Mouse (Mus musculus) limb, embryonic 13.5 days (tissue): ENCODE results near the gene Abi2. TPM values are rescaled to one million over a fixed set of nuclear protein-coding genes. Genes with fewer than 3 reads are reported as not detected.

Experiments
- ATAC-seq: fragments of 200-750 bp; cut with Nextera tagmentation; 2 replicates; pipeline ENCODE4 v1.8.0; 2017; ENCODE audit warnings: low read depth, moderate number of reproducible peaks, moderate TSS enrichment; ENCODE audit not compliant: low FRiP score
- H3K27ac ChIP-seq: fragments of 300-500 bp; sonication (generic); 2 replicates; pipeline ENCODE4 v1.5.1; 2015; ENCODE audit warnings: inconsistent platforms, mild to moderate bottlenecking, moderate library complexity
- H3K27me3 ChIP-seq: fragments of 300-500 bp; sonication (generic); 2 replicates; pipeline ENCODE4 v1.6.1; 2015; ENCODE audit warnings: mild to moderate bottlenecking, inconsistent platforms
- H3K36me3 ChIP-seq: fragments of 300-500 bp; sonication (generic); 2 replicates; pipeline ENCODE4 v1.6.1; 2015; ENCODE audit warnings: inconsistent platforms, mild to moderate bottlenecking, moderate library complexity
- H3K4me1 ChIP-seq: fragments of 300-500 bp; sonication (generic); 2 replicates; pipeline ENCODE4 v1.6.1; 2015; ENCODE audit warnings: inconsistent platforms
- H3K4me2 ChIP-seq: fragments of 300-500 bp; sonication (generic); replicated peaks from 2 replicates; pipeline ENCODE4 v1.6.1; 2015; ENCODE audit warnings: inconsistent platforms, mild to moderate bottlenecking, moderate library complexity
- H3K4me3 ChIP-seq: fragments of 300-500 bp; sonication (generic); 2 replicates; pipeline ENCODE4 v1.5.1; 2015; ENCODE audit warnings: moderate library complexity, mild to moderate bottlenecking, inconsistent platforms
- H3K9ac ChIP-seq: fragments of 300-500 bp; sonication (generic); 2 replicates; pipeline ENCODE4 v1.6.1; 2015; ENCODE audit warnings: mild to moderate bottlenecking, inconsistent platforms
- H3K9me3 ChIP-seq: fragments of 300-500 bp; sonication (generic); 2 replicates; pipeline ENCODE4 v1.6.1; 2016; ENCODE audit warnings: inconsistent platforms
- WGBS: fragments of 180-500 bp; shearing (Covaris S2); methylation state at CpG from one replicate; pipeline ENCODE4 v1.1.7; 2015; 5-methylcytosine and 5-hydroxymethylcytosine counted together
- polyA plus RNA-seq: library from polyadenylated mRNA; unstranded; fragments of >200 nt; fragmentation: Nextera tagmentation; extraction: Ambion mirVana; gene quantifications from 2 replicates; pipeline ENCODE4 v1.2.1, GENCODE M21; 2015

The Abi2 gene
- polyA plus RNA-seq, result 21.5 and 24.7 TPM in 2 replicates

- peak within 1 kb of the TSS; percentile 92 for H3K9ac ChIP-seq
- H3K9me3 ChIP-seq, result no peaks in the 10 kb centered on the region
- H3K27me3 ChIP-seq, result no peaks in the 10 kb centered on the region
- H3K4me2 ChIP-seq, result peak within 1 kb of the TSS; percentile 73
- peak; percentile 92 for ATAC-seq
- 0% methylated on average over 56 of the region's 69 CpGs for WGBS
- peak within 1 kb of the TSS; percentile 92 for H3K4me3 ChIP-seq
- peaks cover 9% of the 10 kb centered on the region for H3K4me1 ChIP-seq
- no peaks in the 10 kb centered on the region for H3K36me3 ChIP-seq
- H3K27ac ChIP-seq, result peak within 1 kb of the TSS; percentile 92
Observed at GRCm38 (mm10) chr1:60409168-60409828, at the start of gene Abi2. TSS of gene Abi2 (plus strand) at chr1:60409619.

DNA sequence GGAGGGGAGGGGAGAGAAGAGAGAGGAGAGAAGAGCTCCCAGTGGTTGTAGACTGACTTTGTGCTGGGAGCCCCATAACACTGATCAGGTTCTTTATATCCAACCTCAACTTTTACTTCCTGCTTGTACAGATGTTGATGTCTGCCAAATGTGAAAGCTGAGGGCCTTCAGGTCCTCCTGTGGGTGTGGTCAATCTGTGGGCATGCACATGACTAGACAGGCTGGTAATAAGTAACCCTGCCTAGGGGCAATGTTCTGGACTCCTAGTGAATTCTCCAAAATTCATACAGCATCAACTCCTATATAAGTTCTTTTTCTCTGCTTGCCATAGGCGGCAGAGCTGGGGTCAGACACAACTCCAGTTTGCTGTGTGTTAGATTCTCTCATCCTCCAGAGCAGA is 47.8 kb upstream of the Abi2 start:
- WGBS, result 97% methylated on average over 1 of the region's 1 CpGs
- H3K27ac ChIP-seq, result no peak overlapping the region

GRCm38 (mm10) chr1:60376556-60376955 is 32.9 kb upstream of the Abi2 start:
- WGBS, result 88% methylated on average over 1 of the region's 1 CpGs
- ATAC-seq, result no peak
- no peaks in the 10 kb centered on the region for H3K27me3 ChIP-seq
- H3K4me2 ChIP-seq, result no peak overlapping the region
- no peak overlapping the region for H3K27ac ChIP-seq
- no peaks in the 10 kb centered on the region for H3K9me3 ChIP-seq
- no peak overlapping the region for H3K4me3 ChIP-seq
- H3K4me1 ChIP-seq, result no peaks in the 10 kb centered on the region
- peaks cover 35% of the 10 kb centered on the region for H3K36me3 ChIP-seq
- no peak overlapping the region for H3K9ac ChIP-seq

More for the DNA sequence above, 47.8 kb upstream of the Abi2 start:
- H3K9me3 ChIP-seq, result no peaks in the 10 kb centered on the region
- H3K4me1 ChIP-seq, result no peaks in the 10 kb centered on the region
- peaks cover 23% of the 10 kb centered on the region for H3K36me3 ChIP-seq
- no peak overlapping the region for H3K4me2 ChIP-seq
- H3K9ac ChIP-seq, result no peak overlapping the region
- no peaks in the 10 kb centered on the region for H3K27me3 ChIP-seq
- no peak for ATAC-seq
- H3K4me3 ChIP-seq, result no peak overlapping the region

DNA sequence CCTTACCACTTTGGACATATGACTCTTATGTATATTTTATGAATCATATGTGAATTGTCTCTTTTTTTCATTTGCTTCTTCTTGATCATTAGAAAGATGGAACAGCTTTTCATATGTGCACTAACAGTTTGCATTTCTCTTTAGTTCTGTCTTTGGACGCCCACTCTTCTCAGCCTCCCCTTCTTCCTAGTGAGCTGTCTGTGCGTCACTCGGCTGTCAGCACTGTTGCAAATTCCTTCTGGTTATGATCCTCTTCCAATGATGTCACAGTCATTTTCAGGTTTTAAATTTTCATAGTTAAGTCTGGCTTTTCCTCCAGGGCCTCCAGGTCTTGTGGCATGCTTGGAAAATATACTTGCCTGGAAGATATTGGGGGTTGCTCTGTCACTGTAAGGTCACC is 27.5 kb upstream of the Abi2 start:
- ATAC-seq, result no peak

GRCm38 (mm10) chr1:60404848-60405247 is 4.6 kb upstream of the Abi2 start:
- 94% methylated on average over 1 of the region's 1 CpGs for WGBS
- Histone ChIP-seq H3K27ac (no peak overlapping the region), H3K27me3 (no peaks in the 10 kb centered on the region), H3K4me2 (no peak overlapping the region), H3K9ac (no peak overlapping the region), H3K36me3 (no peaks in the 10 kb centered on the region), H3K4me1 (no peaks in the 10 kb centered on the region; the same call in 1 of the 2 replicates), H3K9me3 (no peaks in the 10 kb centered on the region), H3K4me3 (no peak overlapping the region)
- no peak for ATAC-seq

More for the DNA sequence above, 27.5 kb upstream of the Abi2 start:
- Histone ChIP-seq H3K9me3 (no peaks in the 10 kb centered on the region), H3K27me3 (no peaks in the 10 kb centered on the region), H3K9ac (no peak overlapping the region), H3K4me3 (no peak overlapping the region), H3K4me1 (no peaks in the 10 kb centered on the region), H3K4me2 (no peak overlapping the region), H3K27ac (no peak overlapping the region), H3K36me3 (peaks cover 43% of the 10 kb centered on the region)
- WGBS, result 86% methylated on average over 3 of the region's 3 CpGs

- no peaks in the 10 kb centered on the region for H3K36me3 ChIP-seq
- H3K27ac ChIP-seq, result peak overlapping the region; percentile 92
- 13% methylated on average over 13 of the region's 13 CpGs for WGBS
- H3K9me3 ChIP-seq, result no peaks in the 10 kb centered on the region
- H3K27me3 ChIP-seq, result no peaks in the 10 kb centered on the region
- H3K9ac ChIP-seq, result peak overlapping the region; percentile 92
- peak; percentile 39; the same call in 1 of the 2 replicates for ATAC-seq
- H3K4me3 ChIP-seq, result peak overlapping the region; percentile 92
- H3K4me1 ChIP-seq, result peaks cover 9% of the 10 kb centered on the region
- H3K4me2 ChIP-seq, result peak overlapping the region; percentile 73
Observed at GRCm38 (mm10) chr1:60408501-60409167, 785 bp upstream of the Abi2 start.

DNA sequence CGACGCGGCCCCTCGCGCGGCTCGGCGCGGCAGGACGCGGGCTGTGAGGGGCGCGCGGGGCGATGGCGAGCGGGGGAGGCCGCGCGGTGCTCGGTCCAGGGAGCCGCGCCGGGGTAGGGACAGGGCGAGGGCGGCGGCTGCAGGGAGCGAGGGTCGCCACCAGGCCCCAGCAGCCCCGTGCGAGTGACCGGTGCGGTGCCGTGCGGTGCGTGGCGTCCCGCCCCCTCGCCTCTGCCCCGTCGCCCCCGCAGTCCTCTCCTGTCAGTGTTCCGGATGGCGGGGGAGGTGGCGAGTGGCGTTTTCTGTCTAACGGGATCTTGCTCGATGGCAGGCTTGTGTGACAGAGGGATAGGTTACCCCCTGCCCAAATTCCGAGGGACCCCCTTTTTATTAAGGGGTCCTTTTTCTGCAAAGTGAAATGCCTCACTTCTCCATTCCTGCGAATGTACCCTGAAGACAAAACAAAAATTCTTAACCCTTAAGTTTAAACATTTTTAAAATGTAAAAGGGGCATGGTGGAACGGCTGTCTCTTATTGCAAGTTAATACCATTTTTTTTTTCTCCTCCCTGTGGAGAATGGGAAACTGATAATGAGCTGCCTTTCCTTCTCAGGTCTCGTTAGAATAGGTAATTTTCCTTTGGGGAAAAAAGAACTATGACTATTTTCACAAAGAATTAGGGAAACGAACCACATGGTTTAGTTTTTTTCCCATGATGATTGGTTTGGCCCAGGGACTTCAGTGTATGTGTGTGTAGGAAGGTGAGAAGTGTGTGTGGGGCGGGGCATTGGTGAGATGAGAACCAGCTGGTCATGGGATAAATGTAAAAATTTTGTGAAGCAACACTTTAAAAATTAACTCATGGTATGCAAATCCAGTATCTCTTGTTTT is 754 bp downstream of the Abi2 start:
- peak; percentile 76 for ATAC-seq
- Histone ChIP-seq H3K27me3 (no peaks in the 10 kb centered on the region), H3K36me3 (no peaks in the 10 kb centered on the region), H3K9ac (peak overlapping the region; percentile 92), H3K4me3 (peak overlapping the region; percentile 92), H3K9me3 (no peaks in the 10 kb centered on the region), H3K4me1 (peaks cover 9% of the 10 kb centered on the region), H3K4me2 (peak overlapping the region; percentile 73), H3K27ac (peak overlapping the region; percentile 92)
- WGBS, result under 1% methylated on average over 29 of the region's 54 CpGs

DNA sequence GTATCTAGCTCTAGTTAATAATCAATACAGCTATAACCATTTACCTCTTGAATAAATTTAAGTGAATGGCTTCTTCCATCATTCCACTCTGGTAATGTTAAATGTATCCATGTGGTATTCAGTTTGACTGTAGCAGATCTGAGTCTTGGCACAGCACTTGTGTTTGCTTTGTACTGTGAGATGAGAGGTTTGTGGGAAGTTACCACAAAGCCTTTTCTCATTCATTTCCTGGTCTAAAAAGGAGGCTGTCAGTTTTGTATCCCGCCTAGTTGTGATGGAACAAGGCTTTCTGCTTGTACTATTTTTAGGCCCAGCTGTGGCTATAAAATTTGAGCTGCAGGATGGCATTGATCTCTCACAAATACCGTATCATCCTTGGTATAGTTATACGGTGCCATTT is 7.3 kb downstream of the Abi2 start:
- no peak overlapping the region for H3K4me3 ChIP-seq
- 58% methylated on average over 3 of the region's 3 CpGs for WGBS
- 0 out of 2 replicates have a peak overlapping the region, but pooled peaks have one; percentile 3 for H3K27ac ChIP-seq
- H3K9ac ChIP-seq, result no peak overlapping the region
- H3K4me2 ChIP-seq, result no peak overlapping the region
- no peak for ATAC-seq
- no peaks in the 10 kb centered on the region for H3K27me3 ChIP-seq
- H3K9me3 ChIP-seq, result no peaks in the 10 kb centered on the region
- peaks cover 10% of the 10 kb centered on the region for H3K4me1 ChIP-seq
- H3K36me3 ChIP-seq, result no peaks in the 10 kb centered on the region

GRCm38 (mm10) chr1:60423882-60424281 is 14.5 kb downstream of the Abi2 start:
- no peak overlapping the region for H3K4me2 ChIP-seq
- H3K9me3 ChIP-seq, result no peaks in the 10 kb centered on the region
- WGBS, result 88% methylated on average over 1 of the region's 1 CpGs
- no peak overlapping the region for H3K4me3 ChIP-seq
- H3K27me3 ChIP-seq, result no peaks in the 10 kb centered on the region
- ATAC-seq, result no peak
- peaks cover 6% of the 10 kb centered on the region; the same call in 1 of the 2 replicates for H3K36me3 ChIP-seq
- no peak overlapping the region for H3K27ac ChIP-seq
- no peaks in the 10 kb centered on the region for H3K4me1 ChIP-seq
- no peak overlapping the region for H3K9ac ChIP-seq

- no peaks in the 10 kb centered on the region for H3K27me3 ChIP-seq
- H3K36me3 ChIP-seq, result peaks cover 6% of the 10 kb centered on the region; the same call in 1 of the 2 replicates
- H3K9ac ChIP-seq, result no peak overlapping the region
- no peaks in the 10 kb centered on the region for H3K9me3 ChIP-seq
- H3K27ac ChIP-seq, result no peak overlapping the region
- H3K4me2 ChIP-seq, result no peak overlapping the region
- ATAC-seq, result no peak
- H3K4me3 ChIP-seq, result no peak overlapping the region
- 75% methylated on average over 2 of the region's 2 CpGs for WGBS
- H3K4me1 ChIP-seq, result 0 out of 2 replicates have a peak, but pooled peaks cover 4% of the 10 kb centered on the region
Observed at GRCm38 (mm10) chr1:60428341-60428740, 18.9 kb downstream of the Abi2 start.

DNA sequence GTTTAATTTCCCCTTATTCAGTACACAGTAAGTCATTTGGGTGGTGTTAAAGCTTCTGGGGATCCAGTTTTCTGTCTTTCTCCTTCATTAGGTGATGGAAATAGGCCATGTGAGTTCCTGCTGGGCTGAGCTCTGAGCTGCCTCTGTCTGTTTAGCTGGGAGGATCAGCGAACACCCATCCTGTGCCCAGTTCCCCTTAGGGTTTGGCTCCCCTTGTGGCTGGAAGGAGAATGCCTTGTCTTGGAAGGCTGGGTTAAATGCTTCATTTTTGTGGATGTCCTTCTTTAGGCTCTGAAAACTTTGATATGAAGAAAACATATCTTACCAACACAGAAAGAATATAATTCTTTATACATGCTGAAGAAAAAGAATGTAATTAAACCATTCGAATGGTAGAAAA is 19.5 kb downstream of the Abi2 start:
- Histone ChIP-seq H3K36me3 (peaks cover 6% of the 10 kb centered on the region; the same call in 1 of the 2 replicates), H3K9ac (no peak overlapping the region), H3K4me3 (no peak overlapping the region), H3K27ac (no peak overlapping the region), H3K4me2 (no peak overlapping the region), H3K4me1 (0 out of 2 replicates have a peak, but pooled peaks cover 4% of the 10 kb centered on the region), H3K27me3 (no peaks in the 10 kb centered on the region), H3K9me3 (no peaks in the 10 kb centered on the region)
- no peak for ATAC-seq
- WGBS, result 78% methylated on average over 2 of the region's 2 CpGs

DNA sequence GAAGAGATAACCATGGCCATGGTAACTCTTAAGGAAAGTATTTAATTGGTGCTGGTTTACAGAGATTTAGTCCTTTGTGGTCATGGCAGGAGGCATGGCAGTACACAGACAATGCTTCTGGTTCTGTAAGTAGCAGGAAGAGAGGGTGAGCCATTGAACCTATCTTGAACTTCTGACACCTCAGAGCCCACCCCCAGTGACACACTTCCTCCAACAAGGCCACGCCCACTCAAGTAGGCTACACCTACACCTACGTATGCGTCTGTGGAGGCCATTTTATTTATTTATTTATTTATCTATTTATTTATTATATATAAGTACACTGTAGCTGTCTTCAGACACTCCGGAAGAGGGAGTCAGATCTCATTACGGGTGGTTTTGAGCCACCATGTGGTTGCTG is 22.1 kb downstream of the Abi2 start:
- H3K9ac ChIP-seq, result no peak overlapping the region
- H3K27me3 ChIP-seq, result no peaks in the 10 kb centered on the region
- peaks cover 16% of the 10 kb centered on the region for H3K36me3 ChIP-seq
- H3K9me3 ChIP-seq, result no peaks in the 10 kb centered on the region
- H3K4me3 ChIP-seq, result no peak overlapping the region
- H3K4me1 ChIP-seq, result 0 out of 2 replicates have a peak, but pooled peaks cover 4% of the 10 kb centered on the region
- no peak overlapping the region for H3K4me2 ChIP-seq
- no peak for ATAC-seq
- H3K27ac ChIP-seq, result no peak overlapping the region
- WGBS, result 92% methylated on average over 5 of the region's 5 CpGs
